Mouse (Mus musculus) midbrain, embryonic 14.5 days (tissue): ENCODE measurements around the gene Dnajc22. TPM values are rescaled to one million over a fixed set of nuclear protein-coding genes. Genes with fewer than 3 reads are reported as not detected.

Experiments used
- ATAC-seq: fragments of 200-750 bp; cut with Nextera tagmentation; 2 replicates; pipeline ENCODE4 v1.8.0; 2017; ENCODE audit warnings: moderate number of reproducible peaks, moderate library complexity; ENCODE audit not compliant: low FRiP score, low TSS enrichment
- DNase-seq: peaks from one replicate; pipeline ENCODE4 v3.0.0-alpha.2; 2015
- H3K27ac ChIP-seq: fragments of 300-500 bp; sonication (generic); replicated peaks from 2 replicates; pipeline ENCODE4 v1.5.1; 2014; ENCODE audit warnings: mild to moderate bottlenecking, low read depth, low read length, moderate library complexity
- H3K27me3 ChIP-seq: fragments of 300-500 bp; sonication (generic); 2 replicates; pipeline ENCODE4 v1.6.1; 2014; ENCODE audit warnings: low read length, control low read depth, mixed read lengths; ENCODE audit not compliant: control insufficient read depth, insufficient read depth
- H3K36me3 ChIP-seq: fragments of 300-500 bp; sonication (generic); 2 replicates; pipeline ENCODE4 v1.6.1; 2014; ENCODE audit warnings: low read length, control low read depth; ENCODE audit not compliant: control insufficient read depth, insufficient read depth
- H3K4me1 ChIP-seq: fragments of 300-500 bp; sonication (generic); 2 replicates; pipeline ENCODE4 v1.6.1; 2014; ENCODE audit warnings: mild to moderate bottlenecking, antibody characterized with exemption, low read length, control low read depth; ENCODE audit not compliant: control insufficient read depth, insufficient read depth
- H3K4me2 ChIP-seq: fragments of 300-500 bp; sonication (generic); 2 replicates; pipeline ENCODE4 v1.6.1; 2014; ENCODE audit warnings: mild to moderate bottlenecking, low read length, moderate library complexity
- H3K4me3 ChIP-seq: fragments of 300-500 bp; sonication (generic); replicated peaks from 2 replicates; pipeline ENCODE4 v1.5.1; 2014; ENCODE audit warnings: low read depth, low read length
- H3K9ac ChIP-seq: fragments of 300-500 bp; sonication (generic); replicated peaks from 2 replicates; pipeline ENCODE4 v1.6.1; 2014; ENCODE audit warnings: mild to moderate bottlenecking, low read length, moderate library complexity
- H3K9me3 ChIP-seq: fragments of 300-500 bp; sonication (generic); 2 replicates; pipeline ENCODE4 v1.6.1; 2016; ENCODE audit warnings: low read length, control low read depth, mixed read lengths; ENCODE audit not compliant: control insufficient read depth
- WGBS: fragments of 180-500 bp; shearing (Covaris S2); extraction: QIAGEN DNeasy Blood & Tissue Kit; methylation state at CpG from one replicate; pipeline ENCODE4 v1.1.7; 2014; 5-methylcytosine and 5-hydroxymethylcytosine counted together
- polyA plus RNA-seq: library from polyadenylated mRNA; unstranded; fragments of >200 nt; fragmentation: Nextera tagmentation; extraction: Ambion mirVana; gene quantifications from 2 replicates; pipeline ENCODE4 v1.2.1, GENCODE M21; 2014

Gene Dnajc22
- polyA plus RNA-seq, 1 experiment from 2014 or later: 0.71 TPM

- Histone ChIP-seq H3K27ac (no peak overlapping the region), H3K4me2 (no peak overlapping the region), H3K4me3 (no peak overlapping the region), H3K27me3 (no peaks in the 10 kb centered on the region), H3K4me1 (no peaks in the 10 kb centered on the region), H3K9me3 (no peaks in the 10 kb centered on the region), H3K9ac (no peak overlapping the region), H3K36me3 (no peaks in the 10 kb centered on the region)
- DNase-seq: no peak
- ATAC-seq: no peak
- WGBS: 86% methylated on average over 7 of the region's 7 CpGs
Measured at GRCm38 (mm10) chr15:99115065-99115423, 22.1 kb downstream of the Dnajc22 start.

DNA sequence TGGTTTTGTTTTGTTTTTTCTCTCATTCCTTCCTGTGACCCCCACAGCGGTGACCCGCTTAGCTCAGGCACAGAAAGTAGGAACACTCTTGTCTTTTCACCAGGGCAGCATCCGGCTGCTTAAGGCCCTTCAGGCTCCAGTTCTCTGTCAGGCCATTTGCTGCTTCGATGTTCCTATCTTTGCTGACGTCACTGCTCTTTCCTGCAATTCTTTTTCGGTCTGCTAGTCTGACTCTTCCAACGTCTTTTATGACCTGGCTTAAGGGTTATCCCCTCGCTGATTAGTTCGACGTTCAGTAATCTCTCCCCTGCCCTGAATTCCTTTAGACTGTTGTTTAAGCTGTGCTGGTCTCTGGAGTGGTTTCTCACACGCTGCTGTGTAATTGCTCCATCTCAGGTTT lies 23.6 kb downstream of the Dnajc22 start:
- Histone ChIP-seq H3K27ac (no peak overlapping the region), H3K4me2 (no peak overlapping the region), H3K36me3 (no peaks in the 10 kb centered on the region), H3K27me3 (no peaks in the 10 kb centered on the region), H3K9me3 (no peaks in the 10 kb centered on the region), H3K4me3 (no peak overlapping the region), H3K9ac (no peak overlapping the region), H3K4me1 (no peaks in the 10 kb centered on the region)
- 60% methylated on average over 11 of the region's 11 CpGs for WGBS
- ATAC-seq (no peak), DNase-seq (no peak)

GRCm38 (mm10) chr15:99120814-99121213 lies 27.8 kb downstream of the Dnajc22 start:
- H3K4me2 ChIP-seq: no peak overlapping the region
- H3K4me1 ChIP-seq: no peaks in the 10 kb centered on the region
- ATAC-seq: no peak
- no peaks in the 10 kb centered on the region for H3K9me3 ChIP-seq
- no peak overlapping the region for H3K27ac ChIP-seq
- DNase-seq: no peak
- no peak overlapping the region for H3K4me3 ChIP-seq
- H3K27me3 ChIP-seq: no peaks in the 10 kb centered on the region
- WGBS: 18% methylated on average over 11 of the region's 11 CpGs
- H3K9ac ChIP-seq: no peak overlapping the region
- H3K36me3 ChIP-seq: no peaks in the 10 kb centered on the region

GRCm38 (mm10) chr15:99122642-99123041 lies 29.7 kb downstream of the Dnajc22 start:
- H3K36me3 ChIP-seq: no peaks in the 10 kb centered on the region
- H3K4me1 ChIP-seq: peaks cover under 1% of the 10 kb centered on the region
- DNase-seq (no peak), ATAC-seq (no peak)
- no peak overlapping the region for H3K9ac ChIP-seq
- H3K4me2 ChIP-seq: no peak overlapping the region
- H3K27ac ChIP-seq: no peak overlapping the region
- H3K9me3 ChIP-seq: no peaks in the 10 kb centered on the region
- 81% methylated on average over 2 of the region's 2 CpGs for WGBS
- no peaks in the 10 kb centered on the region for H3K27me3 ChIP-seq
- no peak overlapping the region for H3K4me3 ChIP-seq

GRCm38 (mm10) chr15:99125711-99126080 lies 32.7 kb downstream of the Dnajc22 start, which contains the start of gene Spats2:
Spats2 (plus strand) TSS chr15:99125916.
- Histone ChIP-seq H3K4me1 (peaks cover 13% of the 10 kb centered on the region), H3K4me2 (peak within 1 kb of the TSS; percentile 66), H3K9me3 (no peaks in the 10 kb centered on the region), H3K9ac (peak within 1 kb of the TSS; percentile 86), H3K27me3 (no peaks in the 10 kb centered on the region), H3K4me3 (peak within 1 kb of the TSS; percentile 67), H3K27ac (peak within 1 kb of the TSS; percentile 95), H3K36me3 (no peaks in the 10 kb centered on the region)
- DNase-seq (no peak), ATAC-seq (no peak; the same call in 1 of the 2 replicates)
- 1% methylated on average over 12 of the region's 12 CpGs for WGBS

- Histone ChIP-seq H3K27me3 (no peaks in the 10 kb centered on the region), H3K9me3 (no peaks in the 10 kb centered on the region), H3K4me1 (peaks cover 13% of the 10 kb centered on the region), H3K4me3 (peak overlapping the region; percentile 67), H3K4me2 (peak overlapping the region; percentile 66), H3K9ac (peak overlapping the region; percentile 86), H3K27ac (peak overlapping the region; percentile 95), H3K36me3 (no peaks in the 10 kb centered on the region)
- DNase-seq (peak; percentile 95), ATAC-seq (peak; percentile 87)
- WGBS: under 1% methylated on average over 107 of the region's 115 CpGs
Measured at GRCm38 (mm10) chr15:99126081-99126815, 33.3 kb downstream of the Dnajc22 start.

GRCm38 (mm10) chr15:99126816-99127365 lies 33.9 kb downstream of the Dnajc22 start:
- H3K27me3 ChIP-seq: no peaks in the 10 kb centered on the region
- peak overlapping the region; percentile 86 for H3K9ac ChIP-seq
- H3K27ac ChIP-seq: peak overlapping the region; percentile 95
- H3K4me1 ChIP-seq: peaks cover 18% of the 10 kb centered on the region
- no peaks in the 10 kb centered on the region for H3K9me3 ChIP-seq
- peak; percentile 64 for DNase-seq
- peak; percentile 66; the same call in 1 of the 2 replicates for ATAC-seq
- H3K4me3 ChIP-seq: peak overlapping the region; percentile 67
- peak overlapping the region; percentile 66 for H3K4me2 ChIP-seq
- no peaks in the 10 kb centered on the region for H3K36me3 ChIP-seq
- WGBS: 1% methylated on average over 35 of the region's 35 CpGs

- Histone ChIP-seq H3K9me3 (no peaks in the 10 kb centered on the region), H3K27me3 (no peaks in the 10 kb centered on the region), H3K9ac (peak overlapping the region; percentile 86; the same call in 1 of the 2 replicates), H3K27ac (no peak overlapping the region), H3K4me2 (peak overlapping the region; percentile 66), H3K4me1 (peaks cover 18% of the 10 kb centered on the region), H3K4me3 (peak overlapping the region; percentile 67), H3K36me3 (no peaks in the 10 kb centered on the region)
- WGBS: 61% methylated on average over 6 of the region's 6 CpGs
- DNase-seq (no peak), ATAC-seq (no peak)
Measured at GRCm38 (mm10) chr15:99127851-99128522, 35.0 kb downstream of the Dnajc22 start.
